Mouse (Mus musculus) urinary bladder, postnatal 36 days (tissue): Measurements from ENCODE around the gene Dera.

Source experiments
- DNase-seq, 2 experiments: peaks; one replicate each; pipeline ENCODE4 v3.0.0; 2022; ENCODE audit warnings: low spot score in 2 of 2, mixed read lengths in 1 of 2

Gene Dera

GRCm38 (mm10) chr6:137887258-137887657 is 132.9 kb downstream of the Dera start:
- no peak for DNase-seq

- no peak for DNase-seq
Observed at GRCm38 (mm10) chr6:137897671-137898070, 143.3 kb downstream of the Dera start.

- DNase-seq, result peak; percentile 39 to 50
Observed at GRCm38 (mm10) chr6:137901255-137901654, 146.9 kb downstream of the Dera start.
